Mouse (Mus musculus) pancreas, adult 10 weeks (tissue): Measurements from ENCODE around the gene Olfr309. TPM values are rescaled to one million over a fixed set of nuclear protein-coding genes. Genes with fewer than 3 reads are reported as not detected.

Source experiments
- polyA plus RNA-seq: library from polyadenylated mRNA; stranded (reverse); fragments of 350-450 nt; fragmentation: Illumina TruSeq; extraction: RNeasy Lipid Tissue Mini Kit (QIAGEN cat#74804); gene quantifications from one replicate; pipeline ENCODE4 v1.2.3, GENCODE M21; 2015; ENCODE audit warnings: low read depth, low replicate concordance; ENCODE audit not compliant: insufficient read depth

Olfr309 gene
- not detected for polyA plus RNA-seq

DNA sequence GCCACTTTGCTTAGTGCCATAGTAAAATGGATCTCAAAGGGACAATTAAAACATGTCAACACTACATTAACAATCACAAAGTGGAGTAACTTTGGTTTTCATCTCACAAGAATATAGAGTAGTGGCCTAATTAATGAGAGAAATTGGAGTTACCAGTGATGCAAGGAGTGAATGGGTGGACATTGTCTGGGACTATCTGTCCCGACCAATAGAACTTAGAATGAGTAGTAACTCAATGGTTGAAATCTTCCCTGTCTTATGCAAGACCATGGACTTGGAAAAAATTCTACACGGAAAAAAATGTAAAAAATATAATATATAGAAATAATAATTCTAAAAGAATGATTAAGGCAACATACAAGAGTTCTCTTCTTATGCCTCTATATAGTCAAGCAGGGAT is at the start of gene Olfr309:
TSS of gene Olfr309 (minus strand) at position 101 of the 400 bp plus-strand sequence.

DNA sequence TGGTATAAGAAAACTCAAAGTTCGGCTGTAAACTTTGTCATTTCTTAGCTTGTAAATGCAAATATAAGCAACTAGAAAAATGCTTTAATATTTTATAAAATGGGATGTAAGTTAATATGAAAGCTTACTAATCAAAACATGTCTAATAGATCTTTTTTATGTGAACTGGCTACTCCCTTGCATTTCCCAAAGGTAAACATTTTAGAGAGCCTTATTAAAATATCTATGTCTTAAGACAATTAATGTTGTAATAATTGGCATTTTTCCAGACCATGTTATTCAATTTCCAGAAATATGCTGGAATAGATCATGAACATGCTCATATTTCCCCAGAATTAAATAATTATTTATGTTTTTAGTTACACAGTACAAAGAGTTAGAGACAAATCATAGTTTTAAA is 24.0 kb upstream of the Olfr309 start, which contains the start of gene Olfr307:
TSS of gene Olfr307 (minus strand) at position 101 of the 400 bp plus-strand sequence.

DNA sequence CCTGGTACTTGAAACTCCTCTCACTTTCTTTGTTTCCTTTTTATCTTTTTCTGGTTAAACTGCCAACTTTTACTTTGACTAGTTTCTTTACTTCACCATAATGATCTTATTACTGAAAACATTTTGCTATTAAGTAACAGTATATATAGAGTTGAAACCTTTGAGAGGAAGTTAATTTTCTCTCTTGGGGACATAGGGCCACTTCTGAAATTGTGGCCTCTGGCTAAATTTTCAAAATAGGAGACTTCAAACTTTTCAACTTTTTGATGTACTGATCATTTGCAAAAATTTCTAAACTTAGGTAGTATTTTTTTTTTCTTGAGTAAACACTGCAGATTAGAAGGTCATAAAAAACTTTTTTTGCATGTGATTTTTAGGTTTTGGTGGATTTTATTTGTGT is 12.0 kb upstream of the Olfr309 start, which contains the start of gene Olfr308:
TSS of gene Olfr308 (minus strand) at position 101 of the 400 bp plus-strand sequence.

DNA sequence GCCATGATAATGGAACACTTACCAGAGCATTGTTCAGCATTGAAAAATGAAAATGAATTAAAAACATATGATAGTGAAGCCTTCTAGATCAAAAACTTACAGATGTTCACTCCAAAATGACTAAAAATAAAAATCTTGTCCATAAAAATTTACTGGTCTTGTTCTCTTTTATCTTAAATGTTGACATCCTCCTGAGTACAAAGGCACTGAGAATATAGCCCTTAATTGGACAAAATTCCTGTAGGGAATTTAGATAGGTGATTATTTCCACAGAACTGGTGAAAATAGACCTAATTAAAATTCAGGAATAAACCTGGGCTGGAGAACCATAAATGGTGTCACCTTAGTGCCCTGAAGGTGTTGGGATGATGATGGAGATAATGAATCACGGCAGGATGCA is 36.4 kb downstream of the Olfr309 start, which contains the start of gene Olfr310:
TSS of gene Olfr310 (minus strand) at position 101 of the 400 bp plus-strand sequence.

Other genes starting within 250 kb of the Olfr309 start
- gene Vmn2r75, start 141.9 kb downstream of the Olfr309 start, polyA plus RNA-seq, result not detected
- gene Vmn2r76, start 67.4 kb downstream of the Olfr309 start, polyA plus RNA-seq, result not detected
- not detected for gene Olfr310, start 36.5 kb downstream of the Olfr309 start, polyA plus RNA-seq
- not detected for gene Olfr308, start 11.9 kb upstream of the Olfr309 start, polyA plus RNA-seq
- gene Olfr307, start 23.9 kb upstream of the Olfr309 start, polyA plus RNA-seq, result not detected
- gene Olfr305, start 53.2 kb upstream of the Olfr309 start, polyA plus RNA-seq, result not detected
- gene Olfr304, start 73.0 kb upstream of the Olfr309 start, polyA plus RNA-seq, result not detected
- gene Olfr303, start 84.1 kb upstream of the Olfr309 start, polyA plus RNA-seq, result not detected
- gene Olfr301, start 90.1 kb upstream of the Olfr309 start, polyA plus RNA-seq, result not detected
- not detected for gene Olfr299, start 146.2 kb upstream of the Olfr309 start, polyA plus RNA-seq
- not detected for gene Olfr298, start 178.8 kb upstream of the Olfr309 start, polyA plus RNA-seq
- not detected for gene Olfr297, start 206.3 kb upstream of the Olfr309 start, polyA plus RNA-seq